29 mouse cellular contexts compared by ENCODE assay signal in the genomic region with DNA sequence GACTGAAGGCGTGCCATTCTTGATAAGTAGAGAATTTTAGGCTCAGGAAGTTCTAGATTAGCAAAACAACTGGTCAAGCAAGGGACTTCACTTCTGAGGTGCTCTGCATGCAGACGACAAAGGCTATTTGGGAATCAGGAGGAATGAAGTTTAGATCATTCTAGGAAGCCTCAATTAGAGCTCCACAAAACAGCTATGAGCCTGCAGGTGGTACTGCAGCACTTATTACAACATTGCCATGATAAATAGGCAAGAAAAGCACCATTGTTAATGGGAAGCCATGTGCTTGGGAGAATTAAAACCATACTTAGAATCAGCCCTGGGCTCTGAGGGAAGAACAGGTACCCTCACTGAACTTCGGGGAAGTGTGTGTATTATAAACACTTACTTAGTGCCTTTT. TPM values are rescaled to one million over a fixed set of nuclear protein-coding genes. Genes with fewer than 3 reads are reported as not detected.
DNase-seq lines count a peak whose midpoint lies in the region; ATAC-seq and TF ChIP-seq lines count a peak whose summit lies in the region.
"Had no signal": no experiment of that assay in that cellular context is flagged by ENCODE, and none has a peak within 500 bp of the region (broad histone marks: within the 10 kb centered on the region; RNA-seq: fewer than 3 reads in every experiment).

No protein-coding gene starts in this region.

- 0 out of 2 replicates have a peak overlapping the region, but pooled peaks have one; percentile 14 for H3K9ac ChIP-seq in heart, embryonic 13.5 days
- no peak overlapping the region for H3K9ac ChIP-seq in CH12.LX (ENCODE audit: insufficient read depth, low read depth)
- no peak overlapping the region for H3K9ac ChIP-seq in limb, embryonic 11.5 days (ENCODE audit: low read length)
- no peak overlapping the region for H3K9ac ChIP-seq in neural tube, embryonic 15.5 days (replicated peaks)
- H3K9ac ChIP-seq: embryonic facial prominence, embryonic 13.5 days; heart, embryonic 15.5 days; hindbrain, embryonic 13.5 days; kidney, embryonic 15.5 days; liver, embryonic 13.5 days; midbrain, embryonic 12.5 days had no signal

- H3K79me2 ChIP-seq in CH12.LX (replicated peaks; ENCODE audit: control insufficient read depth, extremely low read depth, insufficient read depth, poor library complexity, severe bottlenecking): no peaks in the 10 kb centered on the region

- no peak overlapping the region for H3K4me3 ChIP-seq in heart, embryonic 13.5 days
- no peak overlapping the region for H3K4me3 ChIP-seq in left cerebral cortex, adult 2 months
- no peak overlapping the region for H3K4me3 ChIP-seq in CH12.LX (replicated peaks in 1 of 3; ENCODE audit: low read depth in 2 of 3, low read length in 2 of 3, poor library complexity in 1 of 3)
- H3K4me3 ChIP-seq in limb, embryonic 11.5 days (ENCODE audit: low read depth, low read length): no peak overlapping the region
- no peak overlapping the region for H3K4me3 ChIP-seq in neural tube, embryonic 15.5 days (replicated peaks)
- H3K4me3 ChIP-seq: embryonic facial prominence, embryonic 13.5 days; forebrain, embryonic 10.5 days; heart, adult 2 months; heart, embryonic 15.5 days; hindbrain, embryonic 13.5 days; kidney, embryonic 15.5 days; liver, embryonic 13.5 days; midbrain, embryonic 12.5 days had no signal

- peak; percentile 3; the same call in 1 of the 2 replicates for TF ChIP-seq CTCF in left cerebral cortex, adult 2 months (IDR thresholded peaks at IDR 0.05)
- TF ChIP-seq CTCF in CH12.LX (conservative IDR thresholded peaks at IDR 0.05 in 1 of 2, IDR thresholded peaks at IDR 0.05 in 1 of 2; ENCODE audit: low read depth in 2 of 2, low read length in 2 of 2): peak in 1 of 2 experiments; percentile 17; a peak in 1 of 4 replicates

- H3K36me3 ChIP-seq in heart, embryonic 13.5 days: no peaks in the 10 kb centered on the region
- H3K36me3 ChIP-seq in CH12.LX (replicated peaks in 1 of 2; ENCODE audit: control insufficient read depth in 1 of 2, insufficient read depth in 1 of 2, low read length in 1 of 2): no peaks in the 10 kb centered on the region
- H3K36me3 ChIP-seq in limb, embryonic 11.5 days (ENCODE audit: control insufficient read depth, insufficient read depth, low read length): no peaks in the 10 kb centered on the region
- no peaks in the 10 kb centered on the region for H3K36me3 ChIP-seq in neural tube, embryonic 15.5 days
- H3K36me3 ChIP-seq: forebrain, embryonic 10.5 days; heart, embryonic 15.5 days; hindbrain, embryonic 13.5 days; kidney, embryonic 15.5 days; liver, embryonic 13.5 days; midbrain, embryonic 12.5 days had no signal

- no peaks in the 10 kb centered on the region for H3K9me3 ChIP-seq in heart, embryonic 13.5 days
- H3K9me3 ChIP-seq in CH12.LX (replicated peaks; ENCODE audit: low read length): no peaks in the 10 kb centered on the region
- H3K9me3 ChIP-seq in limb, embryonic 11.5 days (ENCODE audit: control insufficient read depth, low read length): no peaks in the 10 kb centered on the region
- H3K9me3 ChIP-seq in neural tube, embryonic 15.5 days (replicated peaks): no peaks in the 10 kb centered on the region
- H3K9me3 ChIP-seq: embryonic facial prominence, embryonic 13.5 days; forebrain, embryonic 10.5 days; heart, embryonic 15.5 days; hindbrain, embryonic 13.5 days; kidney, embryonic 15.5 days; liver, embryonic 13.5 days; midbrain, embryonic 12.5 days had no signal

- no peak overlapping the region for H3K4me2 ChIP-seq in heart, embryonic 13.5 days
- H3K4me2 ChIP-seq in CH12.LX (ENCODE audit: insufficient read depth, low read depth, poor library complexity, severe bottlenecking): no peak overlapping the region
- no peak overlapping the region for H3K4me2 ChIP-seq in limb, embryonic 11.5 days (ENCODE audit: low read depth, severe bottlenecking)
- no peak overlapping the region for H3K4me2 ChIP-seq in neural tube, embryonic 15.5 days
- H3K4me2 ChIP-seq: embryonic facial prominence, embryonic 13.5 days; heart, embryonic 15.5 days; hindbrain, embryonic 13.5 days; kidney, embryonic 15.5 days; liver, embryonic 13.5 days; midbrain, embryonic 12.5 days had no signal

- intact Hi-C loops in left cerebral cortex, adult 2 months (cut with DNase I): no loop called here
- intact Hi-C loops in left cerebral cortex, postnatal 10 days (cut with DNase I): no loop called here

- dilution Hi-C loops in CH12.LX (cut with MboI; ENCODE audit: extremely low pct_ligation_motif_present, extremely low pct_unique_long_range_greater_than_20kb, low sequenced_read_pairs): no loop called here

- H3K4me1 ChIP-seq in heart, embryonic 13.5 days: peaks cover 53% of the 10 kb centered on the region
- peaks cover 12 to 30% of the 10 kb centered on the region in 2 experiments for H3K4me1 ChIP-seq in CH12.LX (ENCODE audit: control insufficient read depth in 1 of 2, insufficient read depth in 2 of 2)
- peaks cover 33% of the 10 kb centered on the region for H3K4me1 ChIP-seq in limb, embryonic 11.5 days (ENCODE audit: control insufficient read depth, insufficient read depth, low read length)
- no peaks in the 10 kb centered on the region for H3K4me1 ChIP-seq in neural tube, embryonic 15.5 days
- H3K4me1 ChIP-seq: hindbrain, embryonic 13.5 days; midbrain, embryonic 12.5 days had no signal

- DNase-seq in heart, adult 8-10 months (ENCODE audit: low spot score): no peak
- DNase-seq in left cerebral cortex, adult 2 months (ENCODE audit: extremely low spot score in 1 of 2, low spot score in 2 of 2): no peak
- no peak for DNase-seq in left cerebral cortex, postnatal 10 days (ENCODE audit: extremely low spot score in 1 of 2, low spot score in 2 of 2)
- no peak for DNase-seq in CH12.LX (ENCODE audit: extremely low read depth)
- DNase-seq in limb, embryonic 11.5 days (ENCODE audit: low spot score): no peak
- no peak for DNase-seq in thymus, postnatal 36 days
- DNase-seq: adrenal gland, postnatal 14 days; cerebellum, adult 11 months; cerebellum, adult 9-11 months; embryo, embryonic 11 days; heart, adult 2 months; kidney, adult 18-20 months; left cerebral cortex, postnatal 4 days; liver, embryonic 13.5 days; lung, adult 2 months; right cerebral cortex, postnatal 25 days; spleen, adult 18-20 months; thymus, adult 18-20 months; thymus, postnatal 25 days had no signal

- ATAC-seq in heart, embryonic 13.5 days (ENCODE audit: extremely low read depth, insufficient number of reproducible peaks, low FRiP score, low TSS enrichment): no peak
- no peak for ATAC-seq in limb, embryonic 11.5 days (ENCODE audit: insufficient number of reproducible peaks, low FRiP score, low TSS enrichment, low read depth)
- ATAC-seq in neural tube, embryonic 15.5 days (ENCODE audit: low FRiP score): no peak
- ATAC-seq: forebrain, embryonic 16.5 days; Patski had no signal

- TF ChIP-seq RAD21 in CH12.LX (IDR thresholded peaks at IDR 0.05; ENCODE audit: low read depth, low read length): peak; percentile 7

- no peaks in the 10 kb centered on the region for H3K27me3 ChIP-seq in heart, embryonic 13.5 days (replicated peaks)
- no peaks in the 10 kb centered on the region for H3K27me3 ChIP-seq in CH12.LX (replicated peaks)
- H3K27me3 ChIP-seq in limb, embryonic 11.5 days (ENCODE audit: control insufficient read depth, insufficient read depth, low read length): no peaks in the 10 kb centered on the region
- H3K27me3 ChIP-seq in neural tube, embryonic 15.5 days (replicated peaks): no peaks in the 10 kb centered on the region
- H3K27me3 ChIP-seq: embryonic facial prominence, embryonic 13.5 days; heart, embryonic 15.5 days; hindbrain, embryonic 13.5 days; kidney, embryonic 15.5 days; liver, embryonic 13.5 days; midbrain, embryonic 12.5 days; Patski had no signal

- TF ChIP-seq EP300 in CH12.LX (IDR thresholded peaks at IDR 0.05; ENCODE audit: low read length): no peak

- TF ChIP-seq POLR2A in CH12.LX (IDR thresholded peaks at IDR 0.05; ENCODE audit: low read depth, low read length): no peak

- in situ Hi-C loops in CH12.LX (cut with MboI; ENCODE audit: low pct_ligation_motif_present, low pct_unique_long_range_greater_than_20kb, low sequenced_read_pairs): no loop called here

- 50% methylated on average over 3 of the region's 3 CpGs for WGBS in heart, embryonic 13.5 days
- 35% methylated on average over 3 of the region's 3 CpGs for WGBS in limb, embryonic 11.5 days
- whole genome bisulfite sequencing in neural tube, embryonic 15.5 days: 62% methylated on average over 3 of the region's 3 CpGs

- no peak overlapping the region for H3K27ac ChIP-seq in heart, embryonic 13.5 days (replicated peaks)
- no peak overlapping the region for H3K27ac ChIP-seq in left cerebral cortex, adult 2 months
- H3K27ac ChIP-seq in CH12.LX (ENCODE audit: insufficient read depth, low read depth): no peak overlapping the region
- H3K27ac ChIP-seq in limb, embryonic 11.5 days (replicated peaks; ENCODE audit: low read depth, low read length): peak overlapping the region; percentile 37; the same call in 1 of the 2 replicates
- no peak overlapping the region for H3K27ac ChIP-seq in neural tube, embryonic 15.5 days (replicated peaks)
- H3K27ac ChIP-seq: embryonic facial prominence, embryonic 13.5 days; forebrain, embryonic 10.5 days; heart, adult 2 months; heart, embryonic 15.5 days; hindbrain, embryonic 13.5 days; kidney, embryonic 15.5 days; liver, embryonic 13.5 days; midbrain, embryonic 12.5 days had no signal

TF ChIP-seq in CH12.LX, 34 proteins besides CTCF, POLR2A, EP300 and RAD21:
- TF ChIP-seq TBP (conservative IDR thresholded peaks at IDR 0.05; ENCODE audit: low read depth, low read length) (no peak), UBTF (IDR thresholded peaks at IDR 0.05; ENCODE audit: low read depth, low read length) (no peak), MYC (IDR thresholded peaks at IDR 0.05; ENCODE audit: low read depth, low read length) (no peak), JUND (conservative IDR thresholded peaks at IDR 0.05; ENCODE audit: low read depth, low read length) (no peak), RCOR1 (conservative IDR thresholded peaks at IDR 0.05; ENCODE audit: low read depth, low read length) (no peak)
TF ChIP-seq in CH12.LX: peak in this region for 0.

RNA-seq across cellular contexts. Expression of a gene that starts 36.0 kb away (rescaled TPM):
- polyA plus RNA-seq in heart, embryonic 13.5 days (2015; fragmentation: Nextera tagmentation; extraction: Ambion mirVana): 4.0 and 5.0 TPM in 2 replicates
- total RNA-seq in heart, adult 8-10 months (2022): 10 to 100 TPM; 11.5 to 14.6 (median 13.3) TPM
- total RNA-seq in left cerebral cortex, adult 2 months (2021): 1 to 10 TPM; 7.4 to 7.9 TPM
- total RNA-seq in left cerebral cortex, postnatal 10 days (2021): 1 to 10 TPM; 7.5 to 7.9 TPM
- total RNA-seq in CH12.LX (2012; rRNA removed) (18.3 and 19.2 TPM in 2 replicates), CH12.LX (2014; rRNA removed) (18.8 and 21.8 TPM in 2 replicates)
- 88.7 and 95.0 TPM in 2 replicates for polyA plus RNA-seq in CH12.LX (2012; ENCODE audit: insufficient read length, low read depth)
- 21.8 and 24.1 TPM in 2 replicates for polyA plus RNA-seq in limb, embryonic 11.5 days (2014; fragmentation: Nextera tagmentation; extraction: Ambion mirVana)
- polyA plus RNA-seq in neural tube, embryonic 15.5 days (2015; fragmentation: Nextera tagmentation; extraction: Ambion mirVana): 2.4 and 4.8 TPM in 2 replicates
